Mouse (Mus musculus): ENCODE measurements around the gene Pidd1.
"Not testable (repeated sequence)": the region's sequence is repeated elsewhere in the genome, so short reads cannot be mapped to it uniquely, and the experiment has no call there.

Gene Pidd1

DNA sequence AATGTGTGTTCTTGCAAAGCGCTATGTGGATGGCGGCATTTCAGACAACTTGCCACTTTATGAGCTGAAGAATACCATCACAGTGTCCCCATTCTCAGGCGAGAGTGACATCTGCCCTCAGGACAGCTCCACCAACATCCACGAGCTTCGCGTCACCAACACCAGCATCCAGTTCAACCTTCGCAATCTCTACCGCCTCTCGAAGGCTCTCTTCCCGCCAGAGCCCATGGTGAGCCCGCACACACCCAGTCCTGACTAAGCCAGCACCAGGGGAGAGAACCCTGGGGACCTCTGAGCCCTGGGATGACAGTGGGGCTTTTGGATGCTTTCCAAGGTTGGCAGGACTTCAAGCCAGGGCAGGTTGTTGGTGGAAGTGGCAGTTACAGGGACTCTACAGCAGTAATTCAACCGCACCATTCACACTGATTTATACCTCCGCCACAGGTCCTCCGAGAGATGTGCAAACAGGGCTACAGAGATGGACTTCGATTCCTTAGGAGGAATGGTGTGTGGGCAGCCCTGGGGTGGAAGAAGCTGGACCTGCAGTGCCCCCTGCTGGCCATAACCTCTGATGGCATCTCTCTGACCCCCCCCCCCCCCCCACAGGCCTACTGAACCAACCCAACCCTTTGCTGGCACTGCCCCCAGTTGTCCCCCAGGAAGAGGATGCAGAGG, 14.3 kb upstream of the Pidd1 start:
- DNase-seq, result peak; percentile 51 to 58

GRCm38 (mm10) chr7:141457236-141457635, 13.4 kb upstream of the Pidd1 start:
- no peak for DNase-seq

GRCm38 (mm10) chr7:141456739-141457138, 12.9 kb upstream of the Pidd1 start:
- no peak for DNase-seq

GRCm38 (mm10) chr7:141455610-141456314, 11.9 kb upstream of the Pidd1 start:
- peak; percentile 43 to 55 for DNase-seq

- peak; percentile 95 to 96 for DNase-seq
Observed at GRCm38 (mm10) chr7:141454967-141455551, 11.2 kb upstream of the Pidd1 start, which contains the start of gene Pnpla2. Gene Pnpla2, plus strand, starts transcription at chr7:141455198.

DNA sequence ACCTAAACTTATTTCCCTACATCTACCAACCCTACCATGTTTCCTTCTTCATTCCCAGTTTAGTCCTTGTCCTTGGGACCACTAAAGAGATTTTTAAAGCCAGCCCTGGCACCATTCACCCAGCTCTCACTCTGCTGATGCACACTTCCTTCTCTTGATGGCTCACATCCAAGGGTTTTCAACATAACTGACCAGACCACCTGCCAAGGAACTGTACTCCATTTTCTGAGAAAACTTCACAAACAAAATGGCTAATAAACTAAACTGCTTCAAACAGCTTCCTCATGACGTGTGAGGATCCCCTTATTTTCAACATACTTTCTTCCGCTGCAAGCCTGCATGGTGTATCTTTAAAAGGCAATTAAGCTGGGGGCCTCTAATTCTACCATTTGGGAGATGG, 9.8 kb upstream of the Pidd1 start:
- no peak for DNase-seq

DNA sequence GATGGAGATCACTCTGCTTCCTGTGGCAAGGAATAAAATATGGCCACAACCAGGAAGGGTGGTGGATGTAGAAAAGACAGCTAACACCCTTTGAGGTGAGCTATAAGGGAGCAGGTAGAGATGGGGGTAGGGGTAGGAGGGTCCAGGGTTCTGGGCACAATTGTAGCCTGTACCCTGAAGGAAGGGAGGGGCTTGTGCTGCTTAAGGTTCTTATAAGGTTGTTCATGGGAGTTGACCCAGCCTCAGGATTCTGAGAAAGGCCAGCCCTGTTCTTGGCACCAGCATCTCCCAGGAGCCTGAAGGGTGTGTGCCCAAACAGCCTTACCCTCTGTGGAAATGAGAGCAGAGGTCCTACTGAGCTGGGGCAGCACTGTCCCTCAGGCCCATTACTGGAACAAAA, 8.1 kb upstream of the Pidd1 start:
- no peak for DNase-seq

GRCm38 (mm10) chr7:141447110-141447991, 3.5 kb upstream of the Pidd1 start, which contains the start of gene Rplp2:
Gene Rplp2, plus strand, starts transcription at chr7:141447370.
- DNase-seq, result peak; percentile 93

GRCm38 (mm10) chr7:141446374-141446773, 2.5 kb upstream of the Pidd1 start:
- not testable (repeated sequence) for DNase-seq

DNA sequence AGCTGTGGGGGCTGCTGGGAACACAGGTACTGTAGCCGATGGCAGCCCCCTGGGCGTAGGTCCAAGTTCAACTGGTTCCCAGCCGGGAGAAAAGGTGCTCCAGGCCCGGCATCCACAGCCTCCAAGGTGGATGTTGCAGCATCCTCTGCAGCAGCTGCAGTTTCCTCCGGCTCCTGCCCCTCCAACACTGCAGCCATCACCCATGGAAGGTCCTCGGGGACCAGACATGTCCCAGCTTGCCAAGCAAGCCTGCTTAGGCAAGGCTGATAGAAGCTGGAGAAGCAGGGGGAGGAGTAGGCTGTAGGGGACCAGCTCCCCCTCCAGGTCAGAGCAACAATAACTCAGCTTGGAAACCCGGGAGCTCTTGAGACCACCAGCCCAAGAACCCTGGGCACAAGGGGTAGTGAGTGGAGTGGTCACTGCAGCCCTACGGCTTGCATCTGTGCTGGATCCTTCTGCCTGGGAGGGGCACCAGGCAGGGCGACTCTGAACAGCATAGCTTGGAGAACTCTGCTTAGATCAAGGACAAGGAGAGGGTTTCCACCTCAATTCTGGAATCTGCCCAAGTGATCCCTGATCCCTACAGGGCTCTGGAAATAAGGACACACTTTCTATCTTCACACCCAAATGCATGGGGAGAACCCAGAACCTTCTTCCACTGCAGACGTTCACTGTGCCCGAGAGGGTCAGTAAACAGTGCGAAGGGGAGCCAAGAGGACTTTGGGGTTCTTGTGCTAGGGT, 574 bp downstream of the Pidd1 start:
- peak; percentile 43 to 55 for DNase-seq

DNA sequence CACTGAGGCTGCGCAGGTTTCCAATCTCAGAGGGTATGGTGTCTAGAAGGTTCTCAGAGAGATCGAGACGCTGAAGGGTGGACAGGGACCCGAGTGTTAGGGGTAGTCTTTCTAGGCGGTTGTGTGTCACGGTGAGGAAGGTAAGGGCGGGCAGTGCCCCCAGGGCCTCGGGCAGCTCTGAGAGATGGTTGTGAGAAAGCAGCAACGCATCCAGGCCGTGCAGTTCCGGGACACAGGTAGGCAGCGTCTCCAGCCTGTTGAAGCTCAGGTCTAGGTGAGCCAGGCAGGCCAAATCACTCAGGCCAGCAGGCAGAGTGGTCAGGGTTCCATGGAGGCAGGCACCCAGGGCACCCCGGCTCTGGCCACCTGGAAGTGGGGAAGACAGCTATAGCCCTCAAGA, 1.6 kb downstream of the Pidd1 start:
- DNase-seq, result peak in 1 of 2 experiments; percentile 14

- DNase-seq, result no peak
Observed at GRCm38 (mm10) chr7:141441460-141441859, 2.4 kb downstream of the Pidd1 start.

GRCm38 (mm10) chr7:141440613-141441012, 3.2 kb downstream of the Pidd1 start:
- DNase-seq, result peak in 1 of 2 experiments; percentile 38

DNA sequence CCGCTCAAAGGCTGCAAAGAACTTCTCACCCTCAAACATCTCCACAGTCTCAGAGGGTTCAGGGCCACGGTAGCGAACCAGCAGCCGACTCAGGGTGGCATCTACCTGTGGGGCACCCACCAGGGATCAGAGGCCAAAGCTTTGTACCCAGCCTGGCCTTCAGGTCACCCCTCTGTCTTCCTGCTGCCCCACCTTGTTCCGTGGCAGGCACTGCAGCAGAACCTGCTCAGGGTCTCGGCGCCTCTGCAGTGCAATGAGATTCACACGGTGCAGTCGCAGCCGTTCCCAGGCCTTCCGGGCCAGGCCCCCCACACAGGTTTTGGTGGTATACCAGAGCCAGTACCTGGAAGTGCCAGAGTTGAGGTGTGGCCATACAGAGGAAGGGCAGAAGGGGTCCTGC, 4.0 kb downstream of the Pidd1 start:
- DNase-seq, result peak in 1 of 2 experiments; percentile 16

DNA sequence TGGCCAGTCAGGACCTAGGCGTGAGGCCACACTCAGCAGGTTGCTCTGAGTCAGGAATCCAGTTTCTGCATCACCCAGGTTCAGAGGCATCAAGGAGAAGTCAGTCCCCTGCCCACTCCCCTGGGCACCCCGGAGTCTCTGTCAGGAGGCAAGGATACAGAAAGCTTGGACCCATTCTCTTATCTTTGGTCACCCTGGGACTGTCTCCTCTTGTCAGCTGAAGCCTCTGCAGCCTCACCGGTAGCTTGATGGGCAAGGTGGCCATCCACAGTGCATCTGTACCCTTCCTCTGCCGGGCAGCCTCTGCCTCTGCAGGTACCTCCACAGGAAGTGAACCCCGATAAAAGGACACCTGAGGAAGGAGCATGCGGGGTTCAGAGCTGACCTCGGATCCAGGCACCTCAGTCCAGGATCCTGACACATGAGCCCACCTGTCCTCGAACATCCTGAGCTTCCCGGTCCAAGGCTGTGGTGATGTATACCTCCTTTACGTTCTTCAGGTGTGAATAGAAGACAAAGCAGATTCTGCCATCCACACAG, 4.6 kb downstream of the Pidd1 start:
- no peak for DNase-seq

GRCm38 (mm10) chr7:141438201-141438968, 5.4 kb downstream of the Pidd1 start:
- no peak for DNase-seq

GRCm38 (mm10) chr7:141437178-141438120, 6.4 kb downstream of the Pidd1 start, which contains the start of gene Slc25a22:
Gene Slc25a22, minus strand, starts transcription at chr7:141437892.
- peak; percentile 85 to 86 for DNase-seq

GRCm38 (mm10) chr7:141436523-141436892, 7.3 kb downstream of the Pidd1 start:
- no peak for DNase-seq

DNA sequence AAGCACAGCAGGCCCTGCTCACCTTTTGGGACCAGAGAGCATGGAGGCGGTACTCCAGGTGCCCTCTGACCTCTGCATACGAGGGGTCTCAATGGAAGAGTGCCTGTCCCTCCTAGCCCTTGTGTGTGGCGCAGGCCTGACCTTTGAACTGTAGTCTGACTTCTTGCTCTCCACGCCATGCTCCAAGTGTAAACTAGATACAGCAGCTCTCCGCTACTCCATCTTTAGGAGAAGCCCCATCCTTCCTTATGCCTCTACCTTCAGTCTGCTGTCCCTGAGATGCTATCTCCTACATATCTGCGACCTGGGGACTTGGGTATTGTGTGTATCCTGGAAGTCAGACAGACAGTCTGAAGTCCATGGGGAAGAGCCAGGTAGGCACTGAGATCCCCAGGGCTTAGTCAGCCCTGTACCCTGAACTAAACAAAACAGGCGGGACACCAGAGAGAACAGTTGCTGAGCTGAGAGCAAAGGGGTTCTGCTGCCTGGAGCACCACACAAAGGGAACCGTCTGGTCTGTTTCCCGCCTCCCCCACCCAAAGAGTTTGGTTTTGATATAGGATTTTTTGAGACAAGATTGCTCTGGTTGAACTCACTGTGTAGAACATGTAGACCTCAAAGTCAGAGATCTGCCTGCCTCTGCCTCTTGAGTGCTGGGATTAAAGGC, 7.8 kb downstream of the Pidd1 start:
- DNase-seq, result no peak
